Mouse (Mus musculus) ES-Bruce4 (cell line): Measurements from ENCODE around the gene Islr.

ENCODE experiments used
- CTCF ChIP-seq: IDR thresholded peaks from one replicate; pipeline ENCODE4 v1.8.1; 2011; ENCODE audit warnings: low read depth, low read length
- EP300 ChIP-seq: IDR thresholded peaks from 2 replicates; pipeline ENCODE4 v1.6.1; 2011; ENCODE audit warnings: low read depth, low read length; ENCODE audit not compliant: insufficient read depth
- POLR2A ChIP-seq: IDR thresholded peaks from one replicate; pipeline ENCODE4 v1.8.1; 2011; ENCODE audit warnings: low read length; ENCODE audit not compliant: insufficient read depth

GRCm38 (mm10) chr9:58144664-58145063, 59.4 kb downstream of the Islr start:
- TF ChIP-seq CTCF (no peak), POLR2A (no peak), EP300 (no peak)
